Mouse (Mus musculus) gastrocnemius, postnatal 10 days (tissue): ENCODE measurements around the gene Gm6685. TPM values are rescaled to one million over a fixed set of nuclear protein-coding genes. Genes with fewer than 3 reads are reported as not detected.
"Not testable (repeated sequence)": the region's sequence is repeated elsewhere in the genome, so short reads cannot be mapped to it uniquely, and the experiment has no call there.

ENCODE experiments used
- DNase-seq: peaks from one replicate; pipeline ENCODE4 v3.0.0; 2021; ENCODE audit warnings: mixed read lengths
- long read RNA-seq, 2 experiments: library from polyadenylated mRNA; stranded (forward); transcript quantifications; one replicate each; pipeline ENCODE4 v2.0.0; 2021
- total RNA-seq, 2 experiments: library from RNA; stranded (reverse); gene quantifications; 2 replicates each; pipeline ENCODE4 v1.2.3; 2021

The Gm6685 gene
- 1 to 10 TPM; 3.0 to 3.5 TPM for total RNA-seq
- long read RNA-seq, experiment 1: 0 reads
- long read RNA-seq, experiment 2: 0 reads

DNA sequence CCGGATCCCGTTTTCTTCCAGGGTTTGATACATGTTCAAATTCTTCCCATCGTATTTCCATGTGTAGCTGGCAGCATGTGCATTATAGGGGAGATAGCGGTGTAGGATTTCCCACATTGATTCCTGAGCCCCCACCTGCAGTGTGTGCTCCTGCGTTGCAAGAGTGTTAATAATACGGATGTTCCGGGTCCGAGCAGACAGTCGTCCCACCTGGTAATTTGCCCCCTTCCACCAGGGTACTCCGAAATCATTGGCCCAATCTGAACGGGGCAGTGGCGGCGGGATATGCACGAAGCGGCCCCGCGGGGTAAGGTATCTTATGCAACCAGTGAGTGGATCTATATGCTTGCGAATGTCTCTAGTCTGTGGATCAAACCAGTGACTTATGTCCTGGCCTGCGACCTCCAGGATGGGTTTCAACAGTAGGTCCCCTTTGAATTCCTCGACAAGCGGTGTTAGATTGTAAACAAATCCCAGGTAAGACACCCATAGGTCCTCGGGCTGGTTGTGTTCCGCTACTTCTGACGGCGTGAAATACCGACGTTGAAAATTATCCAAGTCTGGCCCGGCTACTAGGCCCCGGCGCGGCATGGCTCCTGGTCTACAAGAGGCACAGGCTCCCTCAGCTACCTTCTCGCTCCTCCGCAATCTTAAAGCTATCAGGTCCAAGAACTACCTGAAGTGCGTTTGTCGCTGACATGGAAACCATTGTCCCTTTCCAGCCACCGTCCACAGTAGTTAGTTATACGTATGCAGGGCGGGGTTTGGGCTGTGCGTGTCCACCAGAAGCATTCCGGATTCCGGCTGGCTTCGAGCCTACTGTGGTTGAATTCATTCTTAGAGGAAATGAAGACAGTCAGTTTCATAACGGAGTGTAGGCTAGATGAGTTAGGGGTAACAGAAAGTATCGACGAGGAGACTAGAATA, at the start of gene Gm6685:
Gene Gm6685 (minus strand): TSS at position 644 of the 927 bp plus-strand sequence.
- not testable (repeated sequence) for DNase-seq

DNA sequence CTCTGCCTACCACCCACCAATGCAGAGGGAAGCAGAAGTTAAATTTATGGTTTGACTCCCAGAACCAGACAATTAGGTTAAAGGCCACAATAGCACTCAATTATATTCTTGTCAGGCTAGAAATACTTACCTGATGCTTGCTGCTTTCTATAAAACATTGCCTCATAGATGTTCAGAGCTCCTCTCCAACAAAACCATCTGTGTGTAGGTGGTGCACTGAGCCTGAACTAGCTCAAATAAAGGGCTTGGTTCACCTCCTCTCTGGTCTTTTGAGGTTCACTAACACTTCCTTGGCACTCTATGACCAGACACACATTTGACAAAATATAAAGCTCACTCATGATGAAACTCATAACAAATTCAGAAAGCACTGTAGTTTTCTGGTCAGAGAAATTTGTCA, 36.2 kb upstream of the Gm6685 start:
- no peak for DNase-seq

DNA sequence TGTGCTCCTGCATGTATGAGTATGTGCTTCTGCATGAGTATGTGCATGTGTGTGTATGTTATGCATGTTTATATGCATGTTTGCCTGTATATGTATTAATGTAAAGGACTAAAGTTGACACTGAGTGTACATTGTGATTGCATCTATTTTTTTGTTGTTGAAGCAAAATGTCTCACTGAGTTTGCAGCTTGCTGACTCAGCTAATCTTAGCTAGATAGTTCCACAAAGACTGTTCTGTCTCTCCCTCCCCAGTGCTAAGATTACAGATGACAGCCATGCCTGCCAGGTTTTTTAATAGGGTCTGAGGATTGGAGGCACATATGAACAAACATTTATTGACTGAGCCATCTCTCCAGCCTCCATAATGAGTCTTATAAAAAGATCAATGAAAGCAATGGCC, 35.0 kb upstream of the Gm6685 start:
- DNase-seq: no peak

DNA sequence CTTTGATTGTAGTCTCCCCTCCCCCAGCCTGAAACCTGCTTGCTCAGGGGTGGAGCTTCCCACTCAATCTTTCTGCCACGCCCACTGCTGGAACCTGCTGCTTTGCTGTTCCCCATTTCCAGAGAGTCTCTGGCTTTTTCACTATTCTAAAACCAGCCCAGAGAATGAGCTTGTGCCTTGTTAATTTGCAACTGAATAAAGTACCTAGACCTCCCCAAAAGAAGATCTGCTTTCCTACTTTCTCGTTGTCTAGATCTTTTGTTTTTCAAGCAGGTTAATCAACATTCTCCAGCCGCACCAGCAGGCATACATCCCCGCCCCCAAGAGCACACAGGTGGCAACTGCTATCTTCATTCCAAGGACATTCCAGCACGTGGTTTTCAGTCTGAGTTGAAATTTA, 31.7 kb upstream of the Gm6685 start:
- not testable (repeated sequence) for DNase-seq

DNA sequence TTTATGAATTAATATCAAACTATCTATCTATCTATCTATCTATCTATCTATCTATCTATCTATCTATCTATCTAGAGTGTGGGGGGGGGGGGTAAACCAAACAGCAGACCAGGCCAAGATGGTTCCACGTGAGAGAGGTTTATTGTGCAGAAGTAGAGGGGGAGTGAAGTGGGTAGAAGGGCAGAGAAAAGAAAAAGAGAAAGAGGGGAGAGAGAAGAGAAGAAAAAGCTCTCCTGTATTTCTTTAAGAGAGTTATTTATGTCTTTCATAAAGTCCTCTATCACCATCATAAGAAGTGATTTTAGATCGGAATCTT, 26.2 kb upstream of the Gm6685 start:
- no peak for DNase-seq

DNA sequence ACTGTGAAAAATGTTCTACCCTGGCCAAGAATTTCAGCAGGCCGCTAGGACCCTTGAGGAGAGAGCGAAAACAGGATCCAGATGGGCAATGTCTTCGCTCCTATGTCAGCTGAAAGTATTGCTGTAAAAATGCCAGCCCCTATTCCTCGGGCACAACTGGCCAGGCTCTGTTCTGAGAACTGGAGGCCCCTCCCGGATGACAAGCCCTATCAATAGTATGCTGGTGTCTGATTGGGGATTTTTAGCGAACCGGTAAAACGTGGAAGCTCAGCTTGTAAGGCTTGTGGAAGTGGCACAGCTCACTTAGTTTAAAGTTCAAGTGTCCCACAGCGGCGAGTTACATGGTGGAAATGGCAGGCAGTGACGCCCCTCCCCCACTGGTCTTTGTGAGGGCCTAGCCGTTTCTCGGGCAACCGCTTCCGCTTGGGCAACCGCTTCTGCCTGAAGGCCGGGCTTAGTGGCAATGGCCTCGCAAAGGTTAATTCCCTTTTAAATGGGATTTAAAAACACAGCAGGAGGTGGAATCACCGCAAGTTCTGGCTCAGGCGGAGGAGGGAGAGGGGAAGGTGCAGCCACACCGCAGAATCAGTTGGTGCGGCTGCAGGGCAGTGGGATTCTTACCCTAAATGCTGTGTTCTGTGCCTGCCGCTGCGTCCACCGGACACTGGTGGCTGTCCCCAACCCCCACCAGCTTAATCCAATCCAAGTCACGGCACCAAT, 25.7 kb upstream of the Gm6685 start:
- peak; percentile 78 for DNase-seq

DNA sequence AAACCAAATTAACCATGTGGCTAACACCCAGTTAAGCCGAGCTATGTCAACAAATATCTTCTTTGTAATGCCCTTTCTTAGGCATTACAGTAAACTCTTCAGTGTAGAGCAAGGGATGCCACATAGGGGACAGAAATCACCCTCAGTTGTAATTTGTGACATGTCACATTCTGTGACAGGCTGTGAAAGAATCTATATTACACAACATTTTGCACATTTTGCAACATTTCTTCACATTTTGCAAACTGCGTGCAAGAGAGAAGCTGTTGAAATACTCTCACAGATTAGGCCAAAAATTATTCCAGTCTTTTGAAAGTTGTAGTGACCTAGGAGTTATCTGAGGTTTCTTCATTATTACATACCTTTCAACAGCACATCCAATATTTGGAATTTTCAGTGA, 3.8 kb upstream of the Gm6685 start:
- no peak for DNase-seq

DNA sequence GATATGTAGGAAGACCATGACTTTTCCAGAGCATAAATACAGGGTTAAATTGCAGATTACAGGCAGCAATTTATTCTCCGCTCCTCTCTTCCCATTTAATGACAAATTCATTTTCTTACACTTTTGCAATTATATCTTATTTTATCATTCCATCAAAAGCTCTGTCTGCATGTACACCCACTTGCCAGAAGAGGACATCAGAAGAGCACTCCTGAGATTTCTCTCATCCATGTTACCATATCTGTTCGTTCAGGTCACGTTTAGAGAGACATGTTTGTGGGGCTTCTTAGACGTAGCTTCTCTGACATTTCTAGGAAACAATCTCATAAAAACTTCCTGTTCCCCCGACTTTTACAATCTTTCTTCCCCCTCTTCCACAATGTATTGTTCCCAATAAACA, 2.2 kb upstream of the Gm6685 start:
- DNase-seq: no peak

DNA sequence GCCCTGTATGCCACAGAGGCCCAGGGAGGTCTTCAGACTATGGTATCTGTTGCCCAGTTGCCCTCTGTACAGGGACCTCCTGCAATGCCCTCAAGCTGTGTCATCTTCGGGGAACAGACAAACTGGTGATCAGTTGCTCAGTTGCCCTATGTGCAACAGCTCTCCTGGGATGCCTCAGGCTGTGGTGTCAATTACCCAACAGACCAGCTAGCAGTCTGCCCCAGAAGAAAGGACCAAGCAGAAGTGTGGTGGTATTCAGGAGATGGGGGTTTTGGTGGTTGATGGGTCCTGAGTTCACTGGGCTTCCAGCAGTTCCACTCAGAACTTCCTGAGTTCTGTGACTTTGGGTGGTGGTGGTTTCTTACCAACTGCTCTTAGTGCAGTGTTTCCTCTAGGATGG, 11.8 kb downstream of the Gm6685 start:
- no peak for DNase-seq

DNA sequence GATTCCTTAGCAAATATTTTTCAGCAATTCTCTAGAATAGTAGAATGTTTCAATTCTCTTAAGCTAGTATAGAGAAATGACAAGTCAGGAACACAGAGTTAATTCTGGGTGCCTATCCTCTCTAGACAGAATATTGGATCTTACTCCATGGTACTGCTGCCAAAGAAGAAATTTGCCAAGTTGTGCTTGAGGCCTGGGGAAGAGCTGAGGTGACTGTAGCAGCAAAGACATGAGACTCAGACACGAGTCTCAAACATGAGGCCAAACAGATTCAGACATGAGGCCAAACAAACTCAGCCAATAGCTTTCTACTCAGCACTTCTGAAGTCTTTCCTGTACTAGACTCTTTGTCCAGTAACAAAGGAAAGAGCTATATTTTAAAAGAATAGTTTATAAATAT, 26.3 kb downstream of the Gm6685 start:
- no peak for DNase-seq

DNA sequence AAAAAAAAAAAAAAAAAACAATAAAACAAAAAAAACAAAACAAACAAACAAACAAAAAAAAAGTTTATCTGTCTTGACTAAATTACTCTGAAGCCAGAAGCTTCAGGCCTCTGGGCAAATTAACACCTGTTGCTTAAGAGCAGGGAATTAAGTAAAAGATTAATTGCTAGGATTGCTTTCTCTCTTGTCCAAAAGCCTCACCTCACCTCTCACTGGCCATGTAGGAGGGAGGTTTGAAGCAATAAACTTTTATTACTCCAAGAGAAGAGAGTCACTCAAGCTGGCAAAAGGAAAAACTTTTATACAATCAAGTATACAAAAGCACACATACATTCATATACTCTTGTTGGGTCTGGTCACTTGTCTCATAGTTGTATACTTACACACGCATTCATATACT, 31.9 kb downstream of the Gm6685 start:
- no peak for DNase-seq

DNA sequence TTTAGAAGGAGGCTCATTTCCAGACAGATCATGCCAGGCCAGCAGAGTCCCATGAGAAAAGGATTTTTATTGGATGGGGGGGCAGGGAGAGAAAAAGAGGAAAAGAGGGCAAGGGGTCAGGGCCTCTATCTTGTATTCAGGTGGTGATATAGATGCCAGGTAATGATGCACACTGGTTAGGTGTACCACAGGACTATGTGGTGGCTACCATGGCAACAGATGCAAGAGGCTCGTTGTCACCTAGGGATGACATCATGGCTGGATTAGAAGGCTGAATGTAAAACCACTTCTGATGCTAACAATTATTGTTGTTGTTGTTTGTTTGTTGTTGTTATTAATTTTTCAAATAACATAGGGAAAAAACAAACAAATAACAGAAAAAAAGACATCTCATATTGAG, 49.2 kb downstream of the Gm6685 start:
- DNase-seq: no peak

Other genes starting within 250 kb of the Gm6685 start
- gene Ccdc85a, start 244.5 kb upstream of the Gm6685 start, total RNA-seq: 1 to 10 TPM; 6.9 to 7.6 TPM